Mouse (Mus musculus) MEL (cell line): ENCODE results near the gene Sorbs1.

ENCODE experiments used
- CTCF ChIP-seq, 3 experiments: IDR thresholded peaks in 2 of 3; conservative IDR thresholded peaks in 1 of 3; 2 replicates each; pipeline ENCODE4 v1.5.1; 2011 to 2012; ENCODE audit warnings: low read length in 3 of 3, low read depth in 2 of 3, mild to moderate bottlenecking in 2 of 3, improper control_type of control experiment in 1 of 3, inconsistent platforms in 1 of 3, mixed read lengths in 1 of 3, moderate library complexity in 1 of 3; ENCODE audit not compliant: control insufficient read depth in 1 of 3, insufficient read depth in 1 of 3, poor library complexity in 1 of 3, severe bottlenecking in 1 of 3
- E2F4 ChIP-seq: IDR thresholded peaks from 2 replicates; pipeline ENCODE4 v1.6.1; 2011; ENCODE audit warnings: low read depth, low read length, improper control_type of control experiment, borderline replicate concordance
- EP300 ChIP-seq, 2 experiments: IDR thresholded peaks; 2 replicates each; pipeline ENCODE4 v1.6.1; 2011; ENCODE audit warnings: improper control_type of control experiment in 2 of 2, low read length in 2 of 2, low read depth in 1 of 2, mild to moderate bottlenecking in 1 of 2
- GATA1 ChIP-seq: IDR thresholded peaks from 2 replicates; pipeline ENCODE4 v1.6.1; 2011; ENCODE audit warnings: low read depth, low read length, improper control_type of control experiment
- JUND ChIP-seq: IDR thresholded peaks from 2 replicates; pipeline ENCODE4 v1.6.1; 2011; ENCODE audit warnings: low read depth, mild to moderate bottlenecking, improper control_type of control experiment, low read length
- MAFK ChIP-seq: IDR thresholded peaks from 2 replicates; pipeline ENCODE4 v1.6.1; 2011; ENCODE audit warnings: low read depth, mild to moderate bottlenecking, low read length, improper control_type of control experiment, borderline replicate concordance
- POLR2AphosphoS5 ChIP-seq: IDR thresholded peaks from 2 replicates; pipeline ENCODE4 v1.6.1; 2012; ENCODE audit warnings: low read depth, borderline replicate concordance, mild to moderate bottlenecking, inconsistent platforms, low read length, moderate library complexity, mixed read lengths
- RCOR1 ChIP-seq: IDR thresholded peaks from 2 replicates; pipeline ENCODE4 v1.6.1; 2012; ENCODE audit warnings: low read depth, mild to moderate bottlenecking, inconsistent platforms, low read length, improper control_type of control experiment
- SMC3 ChIP-seq: IDR thresholded peaks from 2 replicates; pipeline ENCODE4 v1.6.1; 2011; ENCODE audit warnings: low read depth, low read length, improper control_type of control experiment
- USF2 ChIP-seq, 2 experiments: IDR thresholded peaks; 2 replicates each; pipeline ENCODE4 v1.6.1; 2011 to 2012; ENCODE audit warnings: improper control_type of control experiment in 2 of 2, low read length in 2 of 2, borderline replicate concordance in 1 of 2, inconsistent platforms in 1 of 2, low read depth in 1 of 2, mild to moderate bottlenecking in 1 of 2; ENCODE audit not compliant: insufficient read depth in 1 of 2

DNA sequence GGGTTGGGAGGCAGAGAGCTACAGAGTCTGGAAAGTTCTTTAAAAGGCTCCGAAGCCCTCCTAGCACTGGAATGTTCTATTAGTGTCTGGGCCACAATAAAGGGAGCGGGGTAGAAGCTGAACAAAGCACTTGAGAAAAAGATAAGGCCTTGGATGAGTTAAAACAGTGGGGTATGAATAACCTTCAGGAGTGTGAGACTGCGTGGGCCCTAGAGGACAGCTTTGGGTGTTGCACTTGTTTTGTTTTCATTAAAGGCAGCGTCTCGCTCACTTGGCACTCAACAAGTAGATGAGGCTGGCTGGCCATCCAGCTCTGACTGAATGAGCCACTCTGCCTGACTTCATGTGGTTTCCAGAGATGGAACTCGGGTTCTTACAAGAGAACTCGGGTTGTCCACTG, 78.5 kb downstream of the Sorbs1 start:
- TF ChIP-seq USF2 (IDR thresholded peaks at IDR 0.05; ENCODE audit: borderline replicate concordance in 1 of 2, insufficient read depth in 1 of 2, low read depth in 1 of 2, low read length in 2 of 2) (no peak), CTCF (IDR thresholded peaks at IDR 0.05 in 2 of 3, conservative IDR thresholded peaks at IDR 0.05 in 1 of 3; ENCODE audit: control insufficient read depth in 1 of 3, insufficient read depth in 1 of 3, low read depth in 2 of 3, low read length in 3 of 3, poor library complexity in 1 of 3, severe bottlenecking in 1 of 3) (no peak), EP300 (IDR thresholded peaks at IDR 0.05; ENCODE audit: low read depth in 1 of 2, low read length in 2 of 2) (no peak), GATA1 (no peak), POLR2AphosphoS5 (no peak), MAFK (no peak), JUND (no peak), SMC3 (no peak), RCOR1 (no peak), E2F4 (no peak)
